Mouse (Mus musculus) kidney, adult 2 months (tissue): ENCODE measurements around the gene Pabpc1l. TPM values are rescaled to one million over a fixed set of nuclear protein-coding genes. Genes with fewer than 3 reads are reported as not detected.

Experiments used
- DNase-seq: peaks from one replicate; pipeline ENCODE4 v3.0.0; 2021
- H3K27ac ChIP-seq: fragments of 200-500 bp; 2 replicates; pipeline ENCODE4 v1.5.1; 2012; ENCODE audit warnings: low read depth, low read length, control low read depth, inconsistent platforms; ENCODE audit not compliant: insufficient read depth
- H3K27me3 ChIP-seq: fragments of 200-500 bp; replicated peaks from 2 replicates; pipeline ENCODE4 v1.6.1; 2012; ENCODE audit warnings: mild to moderate bottlenecking, moderate library complexity, low read length, inconsistent platforms; ENCODE audit not compliant: control insufficient read depth, insufficient read depth
- H3K36me3 ChIP-seq: fragments of 200-500 bp; 2 replicates; pipeline ENCODE4 v1.6.1; 2012; ENCODE audit warnings: mild to moderate bottlenecking, moderate library complexity, low read length, inconsistent platforms; ENCODE audit not compliant: control insufficient read depth, insufficient read depth
- H3K4me1 ChIP-seq: fragments of 200-500 bp; 2 replicates; pipeline ENCODE4 v1.6.1; 2011; ENCODE audit warnings: low read length; ENCODE audit not compliant: control insufficient read depth, insufficient read depth
- H3K4me3 ChIP-seq: fragments of 200-500 bp; 2 replicates; pipeline ENCODE4 v1.5.1; 2011; ENCODE audit warnings: mild to moderate bottlenecking, low read depth, low read length, control low read depth; ENCODE audit not compliant: insufficient read depth
- CTCF ChIP-seq: fragments of 200-500 bp; conservative IDR thresholded peaks from 2 replicates; pipeline ENCODE4 v1.5.1; 2011; ENCODE audit warnings: low read depth, mild to moderate bottlenecking, control low read depth, low read length, moderate library complexity, mixed read lengths; ENCODE audit not compliant: insufficient read depth, insufficient read length
- POLR2A ChIP-seq: fragments of 200-500 bp; IDR thresholded peaks from one replicate; pipeline ENCODE4 v1.6.1; 2011; ENCODE audit warnings: low read depth, low read length, control low read depth
- WGBS: fragments of 180-500 bp; shearing (Covaris S2); methylation state at CpG from one replicate; pipeline ENCODE4 v1.1.7; 2018; 5-methylcytosine and 5-hydroxymethylcytosine counted together
- polyA plus RNA-seq: library from polyadenylated mRNA; depleted of rRNA; stranded (reverse); fragments of >200 nt; gene quantifications from 2 replicates; pipeline ENCODE4 v1.2.3, GENCODE M21; 2012

Gene Pabpc1l
- polyA plus RNA-seq, 1 experiment = 3.7 TPM

DNA sequence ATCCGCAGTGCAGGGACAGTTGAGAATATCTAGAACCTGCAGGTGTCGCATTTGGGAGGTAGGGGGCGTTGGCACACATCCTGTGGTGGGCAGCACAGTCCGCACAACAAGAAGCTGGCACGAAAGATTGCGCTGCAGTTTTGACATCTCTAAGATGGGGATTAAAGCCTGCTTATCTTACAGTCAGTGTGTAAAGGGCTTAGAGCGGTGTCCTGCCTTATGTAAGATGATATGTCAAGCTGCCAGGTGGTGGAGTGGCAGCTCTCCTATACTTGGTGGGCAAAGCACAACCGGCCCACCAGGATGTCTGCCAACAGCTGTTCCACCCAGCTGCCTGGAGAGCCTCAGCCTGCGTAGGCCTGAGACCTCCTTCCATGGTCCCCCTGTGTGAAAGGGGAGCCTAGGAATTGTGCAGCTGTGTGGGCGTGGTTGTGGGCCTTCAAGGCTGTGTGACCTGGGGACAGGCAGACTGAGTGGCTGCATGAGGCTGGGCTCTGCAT lies 11.3 kb downstream of the Pabpc1l start:
- Histone ChIP-seq H3K27ac (no peak overlapping the region), H3K36me3 (no peaks in the 10 kb centered on the region), H3K4me1 (no peaks in the 10 kb centered on the region), H3K27me3 (no peaks in the 10 kb centered on the region), H3K4me3 (no peak overlapping the region)
- WGBS = 53% methylated on average over 10 of the region's 10 CpGs
- DNase-seq = no peak
- TF ChIP-seq POLR2A (no peak), CTCF (no peak)

- H3K27me3 ChIP-seq = no peaks in the 10 kb centered on the region
- no peak overlapping the region for H3K27ac ChIP-seq
- TF ChIP-seq POLR2A (no peak), CTCF (no peak)
- H3K4me1 ChIP-seq = no peaks in the 10 kb centered on the region
- H3K4me3 ChIP-seq = no peak overlapping the region
- no peaks in the 10 kb centered on the region for H3K36me3 ChIP-seq
- WGBS = 85% methylated on average over 1 of the region's 1 CpGs
- DNase-seq = no peak
Observed at GRCm38 (mm10) chr2:164038407-164039028, 13.3 kb downstream of the Pabpc1l start.

DNA sequence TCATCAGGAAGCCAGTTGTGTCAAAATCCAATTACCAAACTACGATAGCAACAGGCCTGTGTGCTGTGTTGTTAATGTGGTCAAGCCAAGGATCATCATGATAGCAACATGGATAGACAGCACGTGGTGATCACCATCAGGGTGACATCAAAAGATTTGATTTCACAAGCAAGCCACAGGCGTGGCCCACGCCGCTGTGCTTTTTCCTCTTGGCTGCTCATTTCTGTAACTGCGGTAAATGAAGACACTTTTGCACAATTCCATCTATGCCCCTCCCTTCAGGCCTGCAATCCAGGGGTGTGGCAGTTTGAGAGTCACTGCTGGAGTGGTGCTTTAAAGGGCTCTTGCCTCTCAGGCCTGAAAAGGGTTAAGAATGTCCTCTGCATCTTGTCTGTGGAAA lies 15.7 kb downstream of the Pabpc1l start:
- 83% methylated on average over 6 of the region's 6 CpGs for WGBS
- Histone ChIP-seq H3K4me1 (no peaks in the 10 kb centered on the region), H3K36me3 (no peaks in the 10 kb centered on the region), H3K27ac (no peak overlapping the region), H3K4me3 (no peak overlapping the region), H3K27me3 (no peaks in the 10 kb centered on the region)
- DNase-seq = no peak
- TF ChIP-seq POLR2A (no peak), CTCF (no peak)

DNA sequence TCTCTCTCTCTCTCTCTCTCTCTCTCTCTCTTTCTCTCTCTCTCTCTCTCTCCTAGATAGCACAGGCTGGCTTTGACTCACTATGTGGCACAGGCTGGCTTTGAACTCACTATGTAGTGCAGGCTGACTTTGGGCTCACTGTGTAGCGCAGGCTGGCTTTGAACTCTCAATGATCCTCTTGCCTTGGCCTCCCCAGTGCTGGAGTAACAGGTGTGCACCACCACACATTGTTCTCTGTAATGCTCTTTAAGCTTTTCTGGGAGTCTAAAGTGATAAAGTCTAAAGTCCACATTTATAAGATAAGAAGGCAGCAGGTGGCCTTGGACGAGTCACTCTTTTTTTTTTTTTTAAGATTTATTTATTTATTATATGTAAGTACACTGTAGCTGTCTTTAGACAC lies 16.3 kb downstream of the Pabpc1l start:
- no peaks in the 10 kb centered on the region for H3K27me3 ChIP-seq
- WGBS = 97% methylated on average over 2 of the region's 2 CpGs
- H3K27ac ChIP-seq = no peak overlapping the region
- TF ChIP-seq CTCF (no peak), POLR2A (no peak)
- H3K4me1 ChIP-seq = no peaks in the 10 kb centered on the region
- no peak for DNase-seq
- H3K36me3 ChIP-seq = no peaks in the 10 kb centered on the region
- H3K4me3 ChIP-seq = no peak overlapping the region

- TF ChIP-seq POLR2A (no peak), CTCF (no peak)
Observed at GRCm38 (mm10) chr2:164047197-164047690, 22.0 kb downstream of the Pabpc1l start.

GRCm38 (mm10) chr2:164053767-164054166 lies 28.5 kb downstream of the Pabpc1l start:
- Histone ChIP-seq H3K27me3 (no peaks in the 10 kb centered on the region), H3K4me3 (no peak overlapping the region), H3K4me1 (peaks cover 2% of the 10 kb centered on the region; the same call in 1 of the 2 replicates), H3K36me3 (no peaks in the 10 kb centered on the region; the same call in 1 of the 2 replicates), H3K27ac (no peak overlapping the region)
- TF ChIP-seq POLR2A = no peak
- no peak for TF ChIP-seq CTCF
- DNase-seq = peak; percentile 53
- WGBS = 76% methylated on average over 8 of the region's 8 CpGs

More at GRCm38 (mm10) chr2:164047197-164047690, 22.0 kb downstream of the Pabpc1l start:
- peak; percentile 51 for DNase-seq
- Histone ChIP-seq H3K4me1 (peaks cover 2% of the 10 kb centered on the region; the same call in 1 of the 2 replicates), H3K36me3 (no peaks in the 10 kb centered on the region), H3K27me3 (no peaks in the 10 kb centered on the region), H3K4me3 (peak overlapping the region; percentile 67), H3K27ac (no peak overlapping the region)
- WGBS = 3% methylated on average over 16 of the region's 16 CpGs

GRCm38 (mm10) chr2:164054671-164055070 lies 29.4 kb downstream of the Pabpc1l start:
- H3K27ac ChIP-seq = no peak overlapping the region
- no peak for DNase-seq
- H3K36me3 ChIP-seq = peaks cover 2% of the 10 kb centered on the region
- H3K4me1 ChIP-seq = peaks cover 2% of the 10 kb centered on the region; the same call in 1 of the 2 replicates
- no peaks in the 10 kb centered on the region for H3K27me3 ChIP-seq
- no peak for TF ChIP-seq CTCF
- no peak for TF ChIP-seq POLR2A
- no peak overlapping the region for H3K4me3 ChIP-seq
- WGBS = 81% methylated on average over 8 of the region's 8 CpGs
